Comparison of ENCODE assay signal across 8 mouse cellular contexts in the genomic region with DNA sequence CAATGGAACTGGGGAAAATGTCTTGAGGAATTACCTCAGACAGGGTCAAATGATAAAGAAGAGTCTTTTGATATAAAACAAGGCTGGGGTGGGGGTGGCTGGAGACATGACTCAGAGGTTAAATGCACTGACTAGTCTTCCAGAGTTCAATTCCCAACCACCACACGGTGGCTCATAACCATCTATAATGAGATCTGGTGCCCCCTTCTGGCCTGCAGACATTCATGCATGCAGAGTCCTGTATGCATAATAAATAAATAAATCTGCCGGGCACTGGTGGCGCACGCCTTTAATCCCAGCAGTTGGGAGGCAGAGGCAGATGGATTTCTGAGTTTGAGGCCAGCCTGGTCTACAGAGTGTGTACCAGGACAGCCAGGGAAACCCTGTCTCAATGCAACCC. TPM values are rescaled to one million over a fixed set of nuclear protein-coding genes. Genes with fewer than 3 reads are reported as not detected.
DNase-seq lines count a peak whose midpoint lies in the region.
"Had no signal": no experiment of that assay in that cellular context is flagged by ENCODE, and none has a peak within 500 bp of the region (broad histone marks: within the 10 kb centered on the region; RNA-seq: fewer than 3 reads in every experiment).

No protein-coding gene starts in this region.

- peak; percentile 19 for DNase-seq in layer of hippocampus, adult 11-12 months (ENCODE audit: low spot score)
- DNase-seq in layer of hippocampus, adult 8-10 months (ENCODE audit: low spot score in 2 of 2), result no peak
- DNase-seq in ES-CJ7 (ENCODE audit: low read depth, low spot score), result peak; percentile 72
- peak; percentile 66 for DNase-seq in adrenal gland, postnatal 14 days
- peak; percentile 37 to 49 for DNase-seq in kidney, postnatal 4 days
- peak; percentile 45 for DNase-seq in thymus, postnatal 0 days (ENCODE audit: low spot score)
- no peak for DNase-seq in layer of hippocampus, postnatal 25 days (ENCODE audit: extremely low spot score in 1 of 2, low spot score in 1 of 2)

RNA-seq across cellular contexts. Expression of a gene that starts 4.8 kb away (rescaled TPM):
- total RNA-seq in layer of hippocampus, adult 8-10 months (2022), result 1 to 10 TPM; 4.0 to 7.0 (median 4.4) TPM
- 8.3 and 9.7 TPM in 2 replicates for total RNA-seq in adrenal gland, postnatal 14 days (2021)
- polyA plus RNA-seq in thymus, postnatal 0 days (2015; fragmentation: Nextera tagmentation; extraction: Ambion mirVana), result 15.6 and 16.2 TPM in 2 replicates
- total RNA-seq in layer of hippocampus, postnatal 25 days (2021), result 10 to 100 TPM in 1 of 2 experiments, 1 to 10 TPM in 1; 3.2 to 10.5 TPM

RNA-seq across cellular contexts. Expression of a gene that starts 4.9 kb away (rescaled TPM):
- total RNA-seq in layer of hippocampus, adult 8-10 months (2022), result 100 to 1,000 TPM; 172 to 207 (median 187) TPM
- total RNA-seq in adrenal gland, postnatal 14 days (2021), result 255 and 265 TPM in 2 replicates
- polyA plus RNA-seq in thymus, postnatal 0 days (2015; fragmentation: Nextera tagmentation; extraction: Ambion mirVana), result 401 and 428 TPM in 2 replicates
- total RNA-seq in layer of hippocampus, postnatal 25 days (2021), result 100 to 1,000 TPM; 165 to 199 TPM

RNA-seq across cellular contexts. Expression of a gene that starts 5.0 kb away (rescaled TPM):
- total RNA-seq in layer of hippocampus, adult 8-10 months (2022), result under 1 TPM in 2 of 4 experiments, not detected in 2; 0.45 to 0.54 TPM
- total RNA-seq in adrenal gland, postnatal 14 days (2021), result 0.96 and 1.5 TPM in 2 replicates
- 0.33 TPM in 1 of 2 replicates, not detected in the other for polyA plus RNA-seq in thymus, postnatal 0 days (2015; fragmentation: Nextera tagmentation; extraction: Ambion mirVana)
- not detected for total RNA-seq in layer of hippocampus, postnatal 25 days (2021)
- polyA plus RNA-seq: liver, embryonic 16.5 days had no signal

RNA-seq across cellular contexts. Expression of a gene that starts 32.9 kb away (rescaled TPM):
- 100 to 1,000 TPM in 2 of 4 experiments, 10 to 100 TPM in 2; 92.1 to 138 (median 99.4) TPM for total RNA-seq in layer of hippocampus, adult 8-10 months (2022)
- total RNA-seq in adrenal gland, postnatal 14 days (2021), result 139 and 159 TPM in 2 replicates
- polyA plus RNA-seq in thymus, postnatal 0 days (2015; fragmentation: Nextera tagmentation; extraction: Ambion mirVana), result 209 and 236 TPM in 2 replicates
- total RNA-seq in layer of hippocampus, postnatal 25 days (2021), result 10 to 100 TPM; 77.5 to 97.5 TPM

RNA-seq across cellular contexts. Expression of a gene that starts 37.5 kb away (rescaled TPM):
- total RNA-seq in layer of hippocampus, adult 8-10 months (2022), result not detected
- total RNA-seq in adrenal gland, postnatal 14 days (2021), result 0.86 and 2.1 TPM in 2 replicates
- 0.58 and 0.66 TPM in 2 replicates for polyA plus RNA-seq in thymus, postnatal 0 days (2015; fragmentation: Nextera tagmentation; extraction: Ambion mirVana)
- total RNA-seq in layer of hippocampus, postnatal 25 days (2021), result not detected

Comparison
In these comparisons a context has a peak if more than half of its experiments do, and no peak if none do; other contexts are left out.
1. DNase-seq: peak in layer of hippocampus, adult 11-12 months (single experiment), ES-CJ7 (single experiment), adrenal gland, postnatal 14 days (single experiment), kidney, postnatal 4 days (2 of 2) and thymus, postnatal 0 days (single experiment); none in layer of hippocampus, adult 8-10 months (0 of 2) and layer of hippocampus, postnatal 25 days (0 of 2).